Mouse (Mus musculus): ENCODE results near the gene Ndufa12.

The Ndufa12 gene

GRCm38 (mm10) chr10:94198482-94199405 lies at the start of gene Ndufa12:
TSS of gene Ndufa12 (plus strand) at chr10:94198720.
- peak; percentile 89 for DNase-seq (ENCODE audit: low read depth, low spot score)

GRCm38 (mm10) chr10:94151488-94151887 lies 47.0 kb upstream of the Ndufa12 start:
- no peak for DNase-seq (ENCODE audit: low read depth, low spot score)

GRCm38 (mm10) chr10:94153841-94154240 lies 44.7 kb upstream of the Ndufa12 start:
- DNase-seq (ENCODE audit: low read depth, low spot score), result no peak

- no peak for DNase-seq (ENCODE audit: low read depth, low spot score)
Observed at GRCm38 (mm10) chr10:94158962-94159361, 39.6 kb upstream of the Ndufa12 start.

- DNase-seq (ENCODE audit: low read depth, low spot score), result no peak
Observed at GRCm38 (mm10) chr10:94159406-94159805, 39.1 kb upstream of the Ndufa12 start.

- no peak for DNase-seq (ENCODE audit: low read depth, low spot score)
Observed at GRCm38 (mm10) chr10:94161051-94161765, 37.3 kb upstream of the Ndufa12 start.

- no peak for DNase-seq (ENCODE audit: low read depth, low spot score)
Observed at GRCm38 (mm10) chr10:94162031-94162430, 36.5 kb upstream of the Ndufa12 start.

GRCm38 (mm10) chr10:94164104-94164845 lies 34.2 kb upstream of the Ndufa12 start:
- DNase-seq (ENCODE audit: low read depth, low spot score), result no peak

- no peak for DNase-seq (ENCODE audit: low read depth, low spot score)
Observed at GRCm38 (mm10) chr10:94165426-94165825, 33.1 kb upstream of the Ndufa12 start.

GRCm38 (mm10) chr10:94167051-94167750 lies 31.3 kb upstream of the Ndufa12 start:
- no peak for DNase-seq (ENCODE audit: low read depth, low spot score)

- DNase-seq (ENCODE audit: low read depth, low spot score), result no peak
Observed at GRCm38 (mm10) chr10:94171440-94172130, 26.9 kb upstream of the Ndufa12 start.

- DNase-seq (ENCODE audit: low read depth, low spot score), result no peak
Observed at GRCm38 (mm10) chr10:94172137-94172536, 26.4 kb upstream of the Ndufa12 start.

- DNase-seq (ENCODE audit: low read depth, low spot score), result no peak
Observed at GRCm38 (mm10) chr10:94172706-94173105, 25.8 kb upstream of the Ndufa12 start.

- DNase-seq (ENCODE audit: low read depth, low spot score), result no peak
Observed at GRCm38 (mm10) chr10:94174652-94175051, 23.9 kb upstream of the Ndufa12 start.

- peak; percentile 11 for DNase-seq (ENCODE audit: low read depth, low spot score)
Observed at GRCm38 (mm10) chr10:94183199-94183598, 15.3 kb upstream of the Ndufa12 start.

- no peak for DNase-seq (ENCODE audit: low read depth, low spot score)
Observed at GRCm38 (mm10) chr10:94204973-94205372, 6.5 kb downstream of the Ndufa12 start.

GRCm38 (mm10) chr10:94210718-94211618 lies 12.4 kb downstream of the Ndufa12 start:
- DNase-seq (ENCODE audit: low read depth, low spot score), result no peak

- no peak for DNase-seq (ENCODE audit: low read depth, low spot score)
Observed at GRCm38 (mm10) chr10:94211725-94212124, 13.2 kb downstream of the Ndufa12 start.

- no peak for DNase-seq (ENCODE audit: low read depth, low spot score)
Observed at GRCm38 (mm10) chr10:94225026-94225750, 26.7 kb downstream of the Ndufa12 start.
